Mouse (Mus musculus) bone marrow, adult 2 months (tissue): ENCODE measurements around the gene Apoa1. TPM values are rescaled to one million over a fixed set of nuclear protein-coding genes. Genes with fewer than 3 reads are reported as not detected.

ENCODE experiments used
- H3K27ac ChIP-seq: fragments of 200-500 bp; 2 replicates; pipeline ENCODE4 v1.5.1; 2012; ENCODE audit warnings: low read depth, mild to moderate bottlenecking, control low read depth, inconsistent platforms, low read length; ENCODE audit not compliant: control insufficient read depth, poor library complexity, insufficient read depth
- H3K4me1 ChIP-seq: fragments of 200-500 bp; 2 replicates; pipeline ENCODE4 v1.6.1; 2011; ENCODE audit warnings: low read length; ENCODE audit not compliant: control insufficient read depth, insufficient read depth
- H3K4me3 ChIP-seq: fragments of 200-500 bp; replicated peaks from 2 replicates; pipeline ENCODE3; 2011; ENCODE audit warnings: mild to moderate bottlenecking, low read depth, low read length, control low read depth; ENCODE audit not compliant: control insufficient read depth
- CTCF ChIP-seq: fragments of 200-500 bp; IDR thresholded peaks from 2 replicates; pipeline ENCODE4 v1.5.1; 2011; ENCODE audit warnings: low read length, control low read depth; ENCODE audit not compliant: control insufficient read depth, insufficient read depth
- POLR2A ChIP-seq: fragments of 200-500 bp; IDR thresholded peaks from 2 replicates; pipeline ENCODE4 v1.6.1; 2011; ENCODE audit warnings: low read depth, mild to moderate bottlenecking, control low read depth, low read length, borderline replicate concordance; ENCODE audit not compliant: control insufficient read depth
- WGBS: fragments of 180-500 bp; shearing (Covaris S2); methylation state at CpG from one replicate; pipeline ENCODE4 v1.1.7; 2018; 5-methylcytosine and 5-hydroxymethylcytosine counted together
- polyA plus RNA-seq: library from polyadenylated mRNA; stranded (reverse); fragments of >200 nt; gene quantifications from 2 replicates; pipeline ENCODE4 v1.2.4, GENCODE M21; 2011; ENCODE audit warnings: low replicate concordance; ENCODE audit not compliant: missing spikeins, insufficient read depth, insufficient read length

Gene Apoa1
- polyA plus RNA-seq, 1 experiment = 44.4 TPM

DNA sequence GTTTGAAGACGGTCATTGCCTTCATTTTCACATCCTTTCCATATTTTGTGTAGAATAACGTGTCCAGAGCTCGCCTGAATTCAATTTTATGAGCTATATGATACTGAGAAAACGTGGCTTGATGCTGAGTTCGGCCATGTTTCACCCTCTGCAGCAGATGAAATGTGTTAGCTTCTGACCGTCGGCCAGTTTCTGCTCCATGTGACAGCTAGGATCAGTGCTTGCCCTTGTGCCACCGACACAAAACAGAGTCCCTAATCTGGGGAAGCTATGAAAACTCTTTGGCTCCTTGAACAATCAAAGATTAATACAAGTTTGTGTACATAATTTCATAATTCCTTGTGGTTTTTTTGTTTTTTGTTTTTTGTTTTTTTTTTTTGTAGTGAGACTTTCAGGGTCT, 37.1 kb upstream of the Apoa1 start:
- TF ChIP-seq CTCF (no peak), POLR2A (no peak)
- Histone ChIP-seq H3K4me3 (no peak overlapping the region), H3K27ac (no peak overlapping the region), H3K4me1 (no peaks in the 10 kb centered on the region)
- 82% methylated on average over 8 of the region's 8 CpGs for WGBS

DNA sequence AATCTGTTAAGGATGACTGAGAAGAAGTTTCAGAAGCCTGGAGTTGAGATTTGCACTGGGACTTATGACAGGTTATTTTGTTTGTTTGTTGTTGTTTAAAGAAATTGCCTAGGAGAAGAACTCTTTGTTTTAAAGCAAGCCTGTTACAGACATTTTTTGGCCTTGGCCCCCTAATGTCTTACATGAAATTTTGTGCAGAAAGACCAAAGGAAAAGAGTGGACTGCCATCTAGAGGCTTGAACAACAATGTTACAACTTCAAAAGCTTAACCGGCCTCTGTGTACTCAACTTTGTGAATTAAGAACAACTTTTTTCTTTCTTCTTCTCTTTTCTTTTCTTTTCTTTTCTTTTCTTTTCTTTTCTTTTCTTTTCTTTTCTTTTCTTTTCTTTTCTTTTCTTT, 36.7 kb upstream of the Apoa1 start:
- Histone ChIP-seq H3K4me1 (no peaks in the 10 kb centered on the region), H3K4me3 (no peak overlapping the region), H3K27ac (no peak overlapping the region)
- TF ChIP-seq CTCF = no peak
- no peak for TF ChIP-seq POLR2A
- 26% methylated on average over 1 of the region's 1 CpGs for WGBS

DNA sequence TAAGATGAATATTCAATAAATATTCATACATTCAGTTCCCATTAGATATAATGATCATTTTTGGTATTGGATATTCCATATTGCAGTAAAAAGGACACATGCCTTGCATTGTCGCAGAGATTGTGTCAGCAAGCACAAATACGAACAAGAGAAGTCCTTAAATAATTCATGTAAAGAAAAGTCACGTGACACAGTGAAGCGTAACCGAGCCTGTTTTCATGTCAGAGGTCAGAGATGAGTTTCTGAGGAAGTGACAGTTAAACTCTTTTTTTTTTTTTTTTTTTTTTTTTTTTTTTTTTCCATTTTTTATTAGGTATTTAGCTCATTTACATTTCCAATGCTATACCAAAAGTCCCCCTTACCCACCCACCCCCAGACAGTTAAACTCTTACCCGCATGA, 35.7 kb upstream of the Apoa1 start:
- WGBS = 69% methylated on average over 6 of the region's 6 CpGs
- Histone ChIP-seq H3K27ac (no peak overlapping the region), H3K4me1 (no peaks in the 10 kb centered on the region), H3K4me3 (no peak overlapping the region)
- TF ChIP-seq CTCF (no peak), POLR2A (no peak)

DNA sequence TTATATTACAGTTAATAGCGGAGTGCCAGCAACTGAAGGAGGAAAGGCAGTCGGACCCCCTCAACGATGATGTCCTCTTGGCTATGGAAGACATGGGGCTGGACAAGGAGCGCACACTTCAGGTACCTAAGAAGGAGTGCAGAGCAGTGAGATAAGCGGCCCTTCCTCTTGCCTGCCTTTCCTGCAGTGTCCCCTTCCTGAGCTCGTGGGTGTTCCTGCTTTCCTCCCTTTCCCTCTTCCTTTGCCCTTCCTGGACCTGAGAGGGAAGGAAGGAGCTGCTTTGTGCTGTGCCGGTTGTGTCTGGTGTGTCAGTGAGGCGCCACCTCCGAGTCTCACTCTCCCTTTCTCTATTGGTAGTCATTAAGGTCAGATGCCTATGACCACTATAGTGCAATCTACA, 33.6 kb upstream of the Apoa1 start:
- Histone ChIP-seq H3K4me1 (no peaks in the 10 kb centered on the region), H3K4me3 (no peak overlapping the region), H3K27ac (no peak overlapping the region)
- TF ChIP-seq POLR2A (no peak), CTCF (no peak)
- 87% methylated on average over 9 of the region's 9 CpGs for WGBS

DNA sequence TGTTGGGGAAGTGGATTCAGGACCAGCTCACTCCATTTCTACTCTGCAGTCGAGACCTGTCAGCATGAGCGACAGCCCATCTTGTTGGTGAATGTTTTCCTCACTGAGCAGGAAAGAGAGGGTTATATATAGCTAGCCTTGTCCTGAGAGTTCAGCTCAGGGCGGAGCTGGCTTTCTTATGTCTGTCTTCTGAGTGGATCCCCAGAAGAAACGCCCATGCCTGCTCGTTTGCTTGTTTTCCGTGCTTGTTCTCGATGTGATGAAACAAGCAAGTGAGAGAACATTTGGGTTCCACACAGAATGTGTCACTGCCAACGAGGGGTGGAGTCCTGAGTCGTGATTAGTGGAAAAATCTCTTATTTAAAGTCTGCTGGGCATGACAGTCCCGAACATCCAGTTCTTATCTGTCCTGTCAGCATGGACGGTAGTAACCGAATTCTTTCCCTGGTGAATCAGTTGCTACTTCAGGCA, 31.6 kb upstream of the Apoa1 start:
- Histone ChIP-seq H3K4me1 (no peaks in the 10 kb centered on the region), H3K27ac (no peak overlapping the region), H3K4me3 (no peak overlapping the region)
- WGBS = 77% methylated on average over 12 of the region's 12 CpGs
- TF ChIP-seq POLR2A = no peak
- no peak for TF ChIP-seq CTCF

DNA sequence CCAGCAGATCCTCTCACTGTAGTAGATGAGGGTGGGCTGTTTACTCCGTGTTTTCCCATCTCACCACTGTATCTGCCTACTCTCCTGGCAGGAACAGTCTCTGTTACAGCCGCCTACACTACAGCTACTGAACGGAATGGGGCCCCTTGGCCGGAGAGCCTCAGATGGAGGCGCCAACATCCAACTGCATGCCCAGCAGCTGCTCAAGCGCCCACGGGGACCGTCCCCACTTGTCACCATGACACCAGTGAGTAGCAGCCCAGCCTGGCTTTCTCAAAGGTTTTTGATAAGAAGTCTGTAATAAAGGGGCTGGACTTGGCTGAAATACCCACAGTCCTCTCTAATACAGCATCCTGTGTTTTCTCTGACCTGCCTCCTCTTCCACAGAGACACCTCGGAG, 29.9 kb upstream of the Apoa1 start:
- Histone ChIP-seq H3K4me3 (no peak overlapping the region), H3K4me1 (no peaks in the 10 kb centered on the region), H3K27ac (no peak overlapping the region)
- WGBS = 78% methylated on average over 9 of the region's 9 CpGs
- TF ChIP-seq CTCF (no peak), POLR2A (no peak)

DNA sequence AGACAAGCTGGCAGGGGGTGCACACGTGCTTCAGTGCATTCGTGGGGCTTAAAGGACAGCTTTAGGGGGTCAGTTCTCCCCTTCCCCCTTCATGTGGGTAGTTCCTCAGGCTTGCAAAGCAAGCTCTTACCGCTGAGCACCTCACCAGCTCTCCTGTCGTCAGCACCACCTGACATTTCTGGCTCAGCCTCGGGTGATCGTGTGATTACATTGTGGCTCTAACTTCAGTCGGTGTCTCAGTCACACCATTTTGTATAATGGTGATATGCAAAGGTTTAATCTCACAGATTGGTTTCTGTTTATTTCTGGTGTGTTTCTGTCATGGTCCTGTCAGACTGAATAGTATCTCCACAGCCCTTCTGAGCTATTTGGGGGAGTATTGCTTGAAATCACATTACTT, 29.4 kb upstream of the Apoa1 start:
- WGBS = 75% methylated on average over 7 of the region's 7 CpGs
- no peak overlapping the region for H3K4me3 ChIP-seq
- no peak overlapping the region for H3K27ac ChIP-seq
- TF ChIP-seq POLR2A (no peak), CTCF (no peak)
- no peaks in the 10 kb centered on the region for H3K4me1 ChIP-seq

DNA sequence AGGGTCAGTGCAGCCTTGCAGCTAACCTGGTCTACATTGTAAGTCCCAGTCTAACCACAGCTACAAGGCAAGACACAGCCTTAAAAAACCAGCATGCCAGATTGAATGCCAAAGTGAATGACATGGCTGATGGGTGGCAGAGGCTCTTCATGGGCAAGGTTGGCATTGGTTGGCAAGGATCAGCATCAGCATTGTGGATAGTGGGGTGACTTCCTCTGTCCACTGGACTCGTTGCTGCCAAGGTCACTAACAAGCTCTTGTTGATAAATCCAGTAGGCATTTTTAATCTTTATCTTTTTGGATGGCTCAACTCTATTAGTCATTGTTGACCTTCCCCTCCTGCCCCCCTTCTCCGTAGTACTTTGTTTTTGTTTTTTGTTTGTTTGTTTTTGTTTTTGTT, 28.8 kb upstream of the Apoa1 start:
- no peak overlapping the region for H3K4me3 ChIP-seq
- H3K27ac ChIP-seq = no peak overlapping the region
- no peaks in the 10 kb centered on the region for H3K4me1 ChIP-seq
- TF ChIP-seq CTCF = no peak
- no peak for TF ChIP-seq POLR2A
- WGBS = 63% methylated on average over 2 of the region's 2 CpGs

DNA sequence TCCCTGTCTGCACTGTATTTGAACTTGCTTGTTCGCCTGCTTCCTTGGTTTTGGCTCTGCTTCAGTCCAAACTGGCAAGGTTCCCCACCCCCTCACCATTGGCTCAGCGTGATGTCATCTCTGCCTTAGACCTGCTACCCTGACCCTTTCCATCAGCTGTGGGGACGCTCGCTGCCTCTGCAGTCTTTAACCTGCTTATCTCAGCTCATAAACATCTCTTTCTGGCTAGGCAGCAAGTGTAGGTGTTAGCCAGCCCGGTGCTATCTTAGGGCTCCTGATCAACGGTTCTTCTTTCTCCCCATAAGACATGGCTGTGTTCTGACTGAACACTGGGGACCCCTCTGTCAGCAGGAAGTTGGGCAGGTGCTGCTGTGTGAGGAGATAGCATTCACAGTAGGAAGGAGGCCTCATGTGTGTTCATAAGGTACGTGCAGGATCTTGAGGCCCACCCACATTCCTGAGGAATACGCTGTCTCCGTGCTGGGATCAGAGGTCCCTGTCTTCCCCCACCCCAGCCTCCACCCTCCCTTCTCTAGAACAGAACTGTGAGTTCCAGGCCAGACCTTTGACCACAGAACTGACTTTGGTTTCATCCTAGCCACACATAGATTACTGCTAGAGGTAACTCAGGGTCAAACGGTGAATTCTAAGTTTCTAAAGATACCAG, 21.4 kb upstream of the Apoa1 start:
- no peak overlapping the region for H3K27ac ChIP-seq
- H3K4me3 ChIP-seq = no peak overlapping the region
- WGBS = 65% methylated on average over 10 of the region's 10 CpGs
- TF ChIP-seq POLR2A (no peak), CTCF (no peak)
- H3K4me1 ChIP-seq = no peaks in the 10 kb centered on the region
